Mouse (Mus musculus) hindbrain, embryonic 12.5 days (tissue): ENCODE results near the gene Stox1. TPM values are rescaled to one million over a fixed set of nuclear protein-coding genes. Genes with fewer than 3 reads are reported as not detected.

Experiments
- ATAC-seq: fragments of 200-750 bp; cut with Nextera tagmentation; 2 replicates; pipeline ENCODE4 v1.8.0; 2017; ENCODE audit warnings: moderate TSS enrichment; ENCODE audit not compliant: low FRiP score
- H3K27ac ChIP-seq: fragments of 300-500 bp; sonication (generic); 2 replicates; pipeline ENCODE4 v1.5.1; 2016; ENCODE audit warnings: mild to moderate bottlenecking
- H3K27me3 ChIP-seq: fragments of 300-500 bp; sonication (generic); 2 replicates; pipeline ENCODE4 v1.6.1; 2016; ENCODE audit warnings: mild to moderate bottlenecking
- H3K36me3 ChIP-seq: fragments of 300-500 bp; sonication (generic); 2 replicates; pipeline ENCODE4 v1.6.1; 2016; ENCODE audit warnings: mild to moderate bottlenecking
- H3K4me1 ChIP-seq: fragments of 300-500 bp; sonication (generic); 2 replicates; pipeline ENCODE4 v1.6.1; 2016
- H3K4me2 ChIP-seq: fragments of 300-500 bp; sonication (generic); replicated peaks from 2 replicates; pipeline ENCODE4 v1.6.1; 2016; ENCODE audit warnings: mild to moderate bottlenecking
- H3K4me3 ChIP-seq: fragments of 300-500 bp; sonication (generic); 2 replicates; pipeline ENCODE4 v1.5.1; 2016; ENCODE audit warnings: mild to moderate bottlenecking
- H3K9ac ChIP-seq: fragments of 300-500 bp; sonication (generic); 2 replicates; pipeline ENCODE4 v1.6.1; 2016; ENCODE audit warnings: mild to moderate bottlenecking, moderate library complexity
- H3K9me3 ChIP-seq: fragments of 300-500 bp; sonication (generic); replicated peaks from 2 replicates; pipeline ENCODE4 v1.6.1; 2016; ENCODE audit warnings: mild to moderate bottlenecking
- WGBS: fragments of 180-500 bp; shearing (Covaris S2); methylation state at CpG from one replicate; pipeline ENCODE4 v1.1.7; 2016; 5-methylcytosine and 5-hydroxymethylcytosine counted together
- microRNA-seq: library from miRNA; unstranded; fragments of <30 nt; microRNA quantifications from one replicate; pipeline ENCODE4, GENCODE M21; 2017
- polyA plus RNA-seq: library from polyadenylated mRNA; unstranded; fragments of >200 nt; fragmentation: Nextera tagmentation; extraction: Ambion mirVana; gene quantifications from 2 replicates; pipeline ENCODE4 v1.2.1, GENCODE M21; 2016

The Stox1 gene
- polyA plus RNA-seq, 1 experiment from 2014 or later = 2.6 TPM

DNA sequence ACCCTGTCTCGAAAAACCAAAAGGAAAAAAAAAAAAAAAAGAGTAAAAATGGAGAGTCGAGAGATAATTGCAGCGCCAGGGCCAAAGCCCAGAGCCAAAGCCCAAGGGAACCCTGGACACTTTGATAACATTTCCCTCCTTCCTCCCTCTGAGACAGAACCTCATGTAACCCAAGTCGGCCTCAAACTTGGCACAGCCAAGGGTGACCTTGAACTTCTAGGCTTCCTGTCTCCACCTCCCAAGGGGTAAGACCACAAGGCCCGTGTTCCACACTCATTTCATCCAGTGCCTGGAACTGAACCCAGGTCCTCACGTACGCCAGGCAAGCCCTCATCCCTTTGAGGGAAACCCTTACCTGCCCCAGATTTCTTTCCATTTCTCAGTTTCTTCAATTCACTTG lies 69.2 kb downstream of the Stox1 start:
- no peaks in the 10 kb centered on the region; the same call in 1 of the 2 replicates for H3K27me3 ChIP-seq
- WGBS = 90% methylated on average over 7 of the region's 7 CpGs

DNA sequence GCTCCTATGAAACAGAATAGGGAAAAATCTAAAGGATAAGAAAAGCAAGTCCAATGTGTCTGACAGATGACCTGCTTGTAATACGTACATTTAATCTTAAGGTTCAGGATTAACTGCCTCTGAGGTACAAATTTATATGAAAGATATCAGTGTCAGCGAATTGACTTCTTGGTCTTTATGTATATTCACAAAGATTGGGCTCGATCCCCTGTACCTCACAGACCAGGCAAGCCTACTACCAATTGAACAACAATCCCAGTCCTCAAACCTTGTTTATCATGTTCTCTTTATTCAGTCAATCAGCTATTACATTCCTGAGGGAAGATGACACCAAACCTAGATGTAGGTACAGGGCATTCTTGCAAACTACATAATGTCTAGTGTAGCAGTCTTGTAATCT lies 74.0 kb downstream of the Stox1 start:
- Histone ChIP-seq H3K27ac (peak overlapping the region; percentile 92), H3K36me3 (no peaks in the 10 kb centered on the region), H3K4me1 (peaks cover 12% of the 10 kb centered on the region), H3K9me3 (no peaks in the 10 kb centered on the region), H3K27me3 (no peaks in the 10 kb centered on the region; the same call in 1 of the 2 replicates), H3K4me3 (peak overlapping the region; percentile 72), H3K4me2 (peak overlapping the region; percentile 79), H3K9ac (peak overlapping the region; percentile 65)
- 27% methylated on average over 3 of the region's 3 CpGs for WGBS
- no peak for ATAC-seq

More for the DNA sequence above, 69.2 kb downstream of the Stox1 start:
- Histone ChIP-seq H3K9me3 (no peaks in the 10 kb centered on the region), H3K9ac (no peak overlapping the region), H3K27ac (no peak overlapping the region), H3K4me3 (no peak overlapping the region), H3K36me3 (no peaks in the 10 kb centered on the region), H3K4me2 (no peak overlapping the region), H3K4me1 (no peaks in the 10 kb centered on the region)
- no peak for ATAC-seq

DNA sequence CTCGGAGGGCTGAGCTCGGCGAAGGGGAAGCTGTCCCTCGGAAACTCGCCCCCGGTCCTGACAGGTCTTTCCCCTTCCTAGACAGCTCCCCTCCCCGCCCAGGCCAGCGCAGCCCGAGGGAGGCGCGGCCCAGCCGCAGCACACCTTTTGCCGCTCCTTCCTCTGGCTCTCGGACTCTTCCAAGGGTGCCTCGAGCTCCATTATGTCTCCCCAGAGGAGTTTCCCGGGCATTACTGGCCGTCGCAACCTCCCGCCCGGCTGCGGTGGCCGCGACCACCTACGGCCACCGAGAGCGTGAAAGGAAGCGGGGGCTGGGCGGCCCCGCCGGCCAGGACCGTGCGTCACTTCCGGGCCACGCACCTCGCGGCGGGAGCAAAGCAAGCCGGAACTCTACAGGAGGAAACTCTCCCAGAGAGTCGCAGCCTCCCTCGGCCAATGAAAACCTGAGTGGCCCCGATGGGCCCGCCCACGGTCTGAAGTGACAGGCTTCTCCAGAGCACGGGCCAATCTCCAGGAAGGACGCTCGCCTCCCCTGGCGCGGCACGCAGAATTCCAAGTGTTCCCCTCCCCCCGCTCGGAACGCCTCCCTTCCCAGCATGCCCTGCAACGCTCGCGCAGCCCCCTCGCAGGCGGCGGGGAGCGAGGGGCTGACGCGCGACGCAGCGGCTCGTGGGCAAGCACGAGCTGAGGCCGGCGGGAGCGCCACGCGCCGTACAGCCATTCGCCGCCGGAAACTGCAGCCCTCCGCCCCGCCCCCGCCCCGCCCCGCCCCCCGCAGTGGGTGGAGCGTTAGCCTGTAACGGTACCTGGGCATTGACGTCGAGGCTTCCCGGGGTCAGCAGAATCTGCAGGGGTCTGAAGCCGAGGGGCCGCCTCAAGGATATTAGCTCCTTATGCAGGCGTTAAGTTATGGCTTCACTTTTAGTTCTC lies 74.8 kb downstream of the Stox1 start, which contains the start of gene Ddx50:
Gene Ddx50 (minus strand): TSS at position 338 of the 930 bp plus-strand sequence.
- under 1% methylated on average over 66 of the region's 89 CpGs for WGBS
- peaks cover 12% of the 10 kb centered on the region for H3K4me1 ChIP-seq
- peak; percentile 100 for ATAC-seq
- H3K27ac ChIP-seq = peak within 1 kb of the TSS; percentile 92
- peak within 1 kb of the TSS; percentile 72 for H3K4me3 ChIP-seq
- H3K9me3 ChIP-seq = no peaks in the 10 kb centered on the region
- H3K36me3 ChIP-seq = peaks cover 6% of the 10 kb centered on the region; the same call in 1 of the 2 replicates
- H3K9ac ChIP-seq = peak within 1 kb of the TSS; percentile 90
- H3K4me2 ChIP-seq = peak within 1 kb of the TSS; percentile 79
- no peaks in the 10 kb centered on the region; the same call in 1 of the 2 replicates for H3K27me3 ChIP-seq

DNA sequence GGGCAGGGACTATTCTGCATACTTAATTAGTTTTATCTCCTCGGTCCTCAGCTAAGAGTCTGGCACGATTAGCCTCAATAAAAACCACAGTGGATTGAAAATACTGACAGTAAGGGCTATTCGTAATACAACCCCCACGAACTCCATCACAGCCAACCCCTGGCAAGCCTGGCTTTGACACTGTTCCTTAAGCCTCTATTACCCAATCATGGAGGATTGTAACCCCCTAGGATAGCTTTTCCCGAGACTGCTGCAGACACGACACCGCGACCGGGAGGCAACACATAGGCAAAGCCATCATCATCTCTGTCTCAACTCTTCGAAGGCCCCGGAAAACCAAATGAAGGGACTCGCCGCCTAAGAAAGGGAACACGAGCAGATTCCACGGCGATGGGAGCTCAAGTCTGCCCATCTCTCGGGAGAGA lies 75.6 kb downstream of the Stox1 start:
- H3K4me2 ChIP-seq = peak overlapping the region; percentile 79
- H3K9me3 ChIP-seq = no peaks in the 10 kb centered on the region
- peak overlapping the region; percentile 90 for H3K9ac ChIP-seq
- H3K27ac ChIP-seq = peak overlapping the region; percentile 92
- ATAC-seq = no peak
- under 1% methylated on average over 17 of the region's 17 CpGs for WGBS
- H3K4me3 ChIP-seq = peak overlapping the region; percentile 72
- peaks cover 13% of the 10 kb centered on the region for H3K36me3 ChIP-seq
- H3K27me3 ChIP-seq = no peaks in the 10 kb centered on the region; the same call in 1 of the 2 replicates
- H3K4me1 ChIP-seq = peaks cover 12% of the 10 kb centered on the region

Small RNA genes lying within 50 kb of the gene (microRNA-seq; reads per million reads assigned to microRNA genes)
- gene Mir7215 = not detected

Other genes starting within 250 kb of the Stox1 start
- gene Vps26a, start 239.3 kb downstream of the Stox1 start, polyA plus RNA-seq = 79.8 and 83.2 TPM in 2 replicates
- gene Srgn, start 198.7 kb downstream of the Stox1 start, polyA plus RNA-seq = 3.4 and 6.2 TPM in 2 replicates
- gene Kif1bp, start 147.7 kb downstream of the Stox1 start, polyA plus RNA-seq = 74.3 and 74.7 TPM in 2 replicates
- 25.3 TPM in 2 replicates for gene Ddx21, start 123.8 kb downstream of the Stox1 start, polyA plus RNA-seq
- gene Ddx50, start 74.9 kb downstream of the Stox1 start, polyA plus RNA-seq = 130 and 135 TPM in 2 replicates
- gene Ccar1, start 66.2 kb upstream of the Stox1 start, polyA plus RNA-seq = 141 and 147 TPM in 2 replicates
- gene Tet1, start 182.9 kb upstream of the Stox1 start, polyA plus RNA-seq = 34.5 and 39.3 TPM in 2 replicates
- 12.6 and 14.1 TPM in 2 replicates for gene Slc25a16, start 194.5 kb upstream of the Stox1 start, polyA plus RNA-seq
- 11.9 and 13.4 TPM in 2 replicates for gene Dna2, start 220.9 kb upstream of the Stox1 start, polyA plus RNA-seq